Mouse (Mus musculus): Measurements from ENCODE around the gene Slc1a1.

The Slc1a1 gene

GRCm38 (mm10) chr19:28852001-28852400 lies 17.2 kb downstream of the Slc1a1 start:
- in situ Hi-C loops (cut with MboI, MseI): no loop called here

- in situ Hi-C loops (cut with MboI, MseI): no loop called here
Measured at GRCm38 (mm10) chr19:28854831-28855230, 20.0 kb downstream of the Slc1a1 start.

GRCm38 (mm10) chr19:28860246-28860645 lies 25.4 kb downstream of the Slc1a1 start:
- in situ Hi-C loops (cut with MboI, MseI): no loop called here

- in situ Hi-C loops (cut with MboI, MseI): no loop called here
Measured at GRCm38 (mm10) chr19:28863626-28864025, 28.8 kb downstream of the Slc1a1 start.

GRCm38 (mm10) chr19:28864981-28865380 lies 30.1 kb downstream of the Slc1a1 start:
- in situ Hi-C loops (cut with MboI, MseI): no loop called here

- in situ Hi-C loops (cut with MboI, MseI): no loop called here
Measured at GRCm38 (mm10) chr19:28865501-28865900, 30.7 kb downstream of the Slc1a1 start.

- in situ Hi-C loops (cut with MboI, MseI): no loop called here
Measured at GRCm38 (mm10) chr19:28869251-28869855, 34.5 kb downstream of the Slc1a1 start.

- in situ Hi-C loops (cut with MboI, MseI): no loop called here
Measured at GRCm38 (mm10) chr19:28870351-28870750, 35.5 kb downstream of the Slc1a1 start.

GRCm38 (mm10) chr19:28879476-28879875 lies 44.6 kb downstream of the Slc1a1 start:
- in situ Hi-C loops (cut with MboI, MseI): no loop called here

- in situ Hi-C loops (cut with MboI, MseI): no loop called here
Measured at GRCm38 (mm10) chr19:28883126-28883525, 48.3 kb downstream of the Slc1a1 start.

- in situ Hi-C loops (cut with MboI, MseI): no loop called here
Measured at GRCm38 (mm10) chr19:28888496-28888895, 53.6 kb downstream of the Slc1a1 start.

GRCm38 (mm10) chr19:28889251-28889650 lies 54.4 kb downstream of the Slc1a1 start:
- in situ Hi-C loops (cut with MboI, MseI): no loop called here

- in situ Hi-C loops (cut with MboI, MseI): no loop called here
Measured at GRCm38 (mm10) chr19:28891238-28891637, 56.4 kb downstream of the Slc1a1 start.

GRCm38 (mm10) chr19:28891864-28892263 lies 57.0 kb downstream of the Slc1a1 start:
- in situ Hi-C loops (cut with MboI, MseI): no loop called here

GRCm38 (mm10) chr19:28896639-28897038 lies 61.8 kb downstream of the Slc1a1 start:
- in situ Hi-C loops (cut with MboI, MseI): no loop called here

- in situ Hi-C loops (cut with MboI, MseI): no loop called here
Measured at GRCm38 (mm10) chr19:28897497-28897896, 62.6 kb downstream of the Slc1a1 start.

- in situ Hi-C loops (cut with MboI, MseI): no loop called here
Measured at GRCm38 (mm10) chr19:28900771-28901170, 65.9 kb downstream of the Slc1a1 start.

- in situ Hi-C loops (cut with MboI, MseI): no loop called here
Measured at GRCm38 (mm10) chr19:28902111-28902510, 67.3 kb downstream of the Slc1a1 start.

- in situ Hi-C loops (cut with MboI, MseI): no loop called here
Measured at GRCm38 (mm10) chr19:28902806-28903205, 68.0 kb downstream of the Slc1a1 start.

- in situ Hi-C loops (cut with MboI, MseI): no loop called here
Measured at GRCm38 (mm10) chr19:28903536-28904119, 68.8 kb downstream of the Slc1a1 start.

GRCm38 (mm10) chr19:28908186-28908585 lies 73.3 kb downstream of the Slc1a1 start:
- in situ Hi-C loops (cut with MboI, MseI): no loop called here

- in situ Hi-C loops (cut with MboI, MseI): no loop called here
Measured at GRCm38 (mm10) chr19:28908693-28909092, 73.8 kb downstream of the Slc1a1 start.

GRCm38 (mm10) chr19:28914598-28914997 lies 79.7 kb downstream of the Slc1a1 start:
- in situ Hi-C loops (cut with MboI, MseI): loop anchor here in 1 of 2 experiments (10.0 kb wide), 1 partner anchor 850 kb away; no protein-coding TSS in a partner anchor
